Mouse (Mus musculus) forebrain, embryonic 14.5 days (tissue): ENCODE results near the gene Nyap1. TPM values are rescaled to one million over a fixed set of nuclear protein-coding genes. Genes with fewer than 3 reads are reported as not detected.
"Not testable (repeated sequence)": the region's sequence is repeated elsewhere in the genome, so short reads cannot be mapped to it uniquely, and the experiment has no call there.

ENCODE experiments used
- ATAC-seq: fragments of 200-750 bp; cut with Nextera tagmentation; 2 replicates; pipeline ENCODE4 v1.8.0; 2017; ENCODE audit warnings: mild to moderate bottlenecking, moderate library complexity
- DNase-seq: peaks from one replicate; pipeline ENCODE4 v3.0.0-alpha.2; 2015; ENCODE audit warnings: low spot score
- H3K27ac ChIP-seq: fragments of 300-500 bp; sonication (generic); 2 replicates; pipeline ENCODE4 v1.5.1; 2014; ENCODE audit warnings: low read depth, mild to moderate bottlenecking, control low read depth, low read length, moderate library complexity
- H3K27me3 ChIP-seq: fragments of 300-500 bp; sonication (generic); replicated peaks from 2 replicates; pipeline ENCODE4 v1.6.1; 2014; ENCODE audit warnings: low read length, control low read depth, mixed read lengths; ENCODE audit not compliant: control insufficient read depth, insufficient read depth
- H3K36me3 ChIP-seq: fragments of 300-500 bp; sonication (generic); 2 replicates; pipeline ENCODE4 v1.6.1; 2014; ENCODE audit warnings: low read length, control low read depth; ENCODE audit not compliant: control insufficient read depth, insufficient read depth
- H3K4me1 ChIP-seq: fragments of 300-500 bp; sonication (generic); 2 replicates; pipeline ENCODE4 v1.6.1; 2014; ENCODE audit warnings: antibody characterized with exemption, low read length, control low read depth; ENCODE audit not compliant: control insufficient read depth, insufficient read depth
- H3K4me2 ChIP-seq: fragments of 300-500 bp; sonication (generic); 2 replicates; pipeline ENCODE4 v1.6.1; 2014; ENCODE audit warnings: mild to moderate bottlenecking, control low read depth, low read length
- H3K4me3 ChIP-seq: fragments of 300-500 bp; sonication (generic); 2 replicates; pipeline ENCODE4 v1.5.1; 2014; ENCODE audit warnings: low read depth, low read length, control low read depth
- H3K9ac ChIP-seq: fragments of 300-500 bp; sonication (generic); 2 replicates; pipeline ENCODE4 v1.6.1; 2014; ENCODE audit warnings: mild to moderate bottlenecking, low read length, control low read depth, moderate library complexity
- H3K9me3 ChIP-seq: fragments of 300-500 bp; sonication (generic); replicated peaks from 2 replicates; pipeline ENCODE4 v1.6.1; 2016; ENCODE audit warnings: low read length, control low read depth, mixed read lengths; ENCODE audit not compliant: control insufficient read depth
- WGBS: fragments of 180-500 bp; shearing (Covaris S2); extraction: QIAGEN DNeasy Blood & Tissue Kit; methylation state at CpG from one replicate; pipeline ENCODE4 v1.1.7; 2014; 5-methylcytosine and 5-hydroxymethylcytosine counted together
- polyA plus RNA-seq: library from polyadenylated mRNA; unstranded; fragments of >200 nt; fragmentation: Nextera tagmentation; extraction: Ambion mirVana; gene quantifications from 2 replicates; pipeline ENCODE4 v1.2.1, GENCODE M21; 2014

Nyap1 gene
- polyA plus RNA-seq, 1 experiment from 2014 or later = 13.8 TPM

GRCm38 (mm10) chr5:137720558-137721164 is 20.7 kb downstream of the Nyap1 start:
- WGBS = 34% methylated on average over 10 of the region's 16 CpGs

GRCm38 (mm10) chr5:137719088-137719487 is 22.3 kb downstream of the Nyap1 start:
- Histone ChIP-seq H3K4me3 (no peak overlapping the region), H3K9ac (no peak overlapping the region), H3K27ac (no peak overlapping the region), H3K36me3 (no peaks in the 10 kb centered on the region), H3K9me3 (no peaks in the 10 kb centered on the region), H3K27me3 (no peaks in the 10 kb centered on the region), H3K4me1 (no peaks in the 10 kb centered on the region), H3K4me2 (no peak overlapping the region)
- ATAC-seq (no peak), DNase-seq (no peak)
- WGBS = 88% methylated on average over 6 of the region's 6 CpGs

More at GRCm38 (mm10) chr5:137720558-137721164, 20.7 kb downstream of the Nyap1 start:
- H3K9ac ChIP-seq, H3K27me3 ChIP-seq, H3K4me1 ChIP-seq, H3K36me3 ChIP-seq, H3K9me3 ChIP-seq, H3K27ac ChIP-seq, ATAC-seq, DNase-seq, H3K4me3 ChIP-seq: not testable (repeated sequence)
- 0 out of 2 replicates have a peak overlapping the region, but pooled peaks have one; percentile 21 for H3K4me2 ChIP-seq

GRCm38 (mm10) chr5:137718020-137718790 is 23.2 kb downstream of the Nyap1 start:
- Histone ChIP-seq H3K9ac (no peak overlapping the region), H3K27me3 (no peaks in the 10 kb centered on the region), H3K4me2 (no peak overlapping the region), H3K4me1 (no peaks in the 10 kb centered on the region), H3K9me3 (no peaks in the 10 kb centered on the region), H3K27ac (no peak overlapping the region), H3K4me3 (no peak overlapping the region), H3K36me3 (no peaks in the 10 kb centered on the region)
- WGBS = 67% methylated on average over 8 of the region's 8 CpGs
- ATAC-seq (no peak), DNase-seq (no peak)

- H3K27me3 ChIP-seq = no peaks in the 10 kb centered on the region
- no peaks in the 10 kb centered on the region for H3K4me1 ChIP-seq
- 81% methylated on average over 8 of the region's 8 CpGs for WGBS
- ATAC-seq = no peak
- H3K9ac ChIP-seq = no peak overlapping the region
- H3K9me3 ChIP-seq = no peaks in the 10 kb centered on the region
- no peak overlapping the region for H3K4me3 ChIP-seq
- no peak overlapping the region for H3K27ac ChIP-seq
- no peak overlapping the region for H3K4me2 ChIP-seq
- no peak for DNase-seq
- no peaks in the 10 kb centered on the region for H3K36me3 ChIP-seq
Measured at GRCm38 (mm10) chr5:137715685-137716084, 25.7 kb downstream of the Nyap1 start.

GRCm38 (mm10) chr5:137713454-137713853 is 28.0 kb downstream of the Nyap1 start:
- Histone ChIP-seq H3K27ac (no peak overlapping the region), H3K9ac (no peak overlapping the region), H3K9me3 (no peaks in the 10 kb centered on the region), H3K27me3 (no peaks in the 10 kb centered on the region), H3K36me3 (no peaks in the 10 kb centered on the region), H3K4me2 (no peak overlapping the region), H3K4me1 (no peaks in the 10 kb centered on the region), H3K4me3 (no peak overlapping the region)
- ATAC-seq (no peak), DNase-seq (no peak)
- 75% methylated on average over 5 of the region's 5 CpGs for WGBS

GRCm38 (mm10) chr5:137706913-137707633 is 34.3 kb downstream of the Nyap1 start:
- DNase-seq (peak; percentile 68), ATAC-seq (no peak)
- Histone ChIP-seq H3K4me3 (no peak overlapping the region), H3K36me3 (no peaks in the 10 kb centered on the region), H3K27ac (no peak overlapping the region), H3K9ac (no peak overlapping the region), H3K4me1 (peaks cover 3% of the 10 kb centered on the region; the same call in 1 of the 2 replicates), H3K9me3 (no peaks in the 10 kb centered on the region), H3K4me2 (no peak overlapping the region), H3K27me3 (no peaks in the 10 kb centered on the region)
- 46% methylated on average over 12 of the region's 12 CpGs for WGBS

GRCm38 (mm10) chr5:137705242-137705641 is 36.2 kb downstream of the Nyap1 start:
- Histone ChIP-seq H3K27me3 (no peaks in the 10 kb centered on the region), H3K36me3 (no peaks in the 10 kb centered on the region), H3K9me3 (no peaks in the 10 kb centered on the region), H3K9ac (no peak overlapping the region), H3K4me3 (no peak overlapping the region), H3K4me2 (no peak overlapping the region), H3K4me1 (peaks cover 3% of the 10 kb centered on the region; the same call in 1 of the 2 replicates), H3K27ac (no peak overlapping the region)
- DNase-seq (no peak), ATAC-seq (no peak)
- 52% methylated on average over 6 of the region's 6 CpGs for WGBS

- H3K4me2 ChIP-seq = no peak overlapping the region
- H3K36me3 ChIP-seq = no peaks in the 10 kb centered on the region
- H3K27ac ChIP-seq = no peak overlapping the region
- no peak for ATAC-seq
- DNase-seq = no peak
- H3K27me3 ChIP-seq = no peaks in the 10 kb centered on the region
- no peak overlapping the region for H3K4me3 ChIP-seq
- 65% methylated on average over 2 of the region's 2 CpGs for WGBS
- H3K9ac ChIP-seq = no peak overlapping the region
- no peaks in the 10 kb centered on the region for H3K9me3 ChIP-seq
- H3K4me1 ChIP-seq = no peaks in the 10 kb centered on the region
Measured at GRCm38 (mm10) chr5:137699850-137700249, 41.6 kb downstream of the Nyap1 start.
